Mouse (Mus musculus) hindbrain, embryonic 12.5 days (tissue): ENCODE data around the gene S100a16. TPM values are rescaled to one million over a fixed set of nuclear protein-coding genes. Genes with fewer than 3 reads are reported as not detected.

Experiments used
- ATAC-seq: fragments of 200-750 bp; cut with Nextera tagmentation; 2 replicates; pipeline ENCODE4 v1.8.0; 2017; ENCODE audit warnings: moderate TSS enrichment; ENCODE audit not compliant: low FRiP score
- H3K27ac ChIP-seq: fragments of 300-500 bp; sonication (generic); 2 replicates; pipeline ENCODE4 v1.5.1; 2016; ENCODE audit warnings: mild to moderate bottlenecking
- H3K27me3 ChIP-seq: fragments of 300-500 bp; sonication (generic); 2 replicates; pipeline ENCODE4 v1.6.1; 2016; ENCODE audit warnings: mild to moderate bottlenecking
- H3K36me3 ChIP-seq: fragments of 300-500 bp; sonication (generic); 2 replicates; pipeline ENCODE4 v1.6.1; 2016; ENCODE audit warnings: mild to moderate bottlenecking
- H3K4me1 ChIP-seq: fragments of 300-500 bp; sonication (generic); 2 replicates; pipeline ENCODE4 v1.6.1; 2016
- H3K4me2 ChIP-seq: fragments of 300-500 bp; sonication (generic); replicated peaks from 2 replicates; pipeline ENCODE4 v1.6.1; 2016; ENCODE audit warnings: mild to moderate bottlenecking
- H3K4me3 ChIP-seq: fragments of 300-500 bp; sonication (generic); 2 replicates; pipeline ENCODE4 v1.5.1; 2016; ENCODE audit warnings: mild to moderate bottlenecking
- H3K9ac ChIP-seq: fragments of 300-500 bp; sonication (generic); 2 replicates; pipeline ENCODE4 v1.6.1; 2016; ENCODE audit warnings: mild to moderate bottlenecking, moderate library complexity
- H3K9me3 ChIP-seq: fragments of 300-500 bp; sonication (generic); replicated peaks from 2 replicates; pipeline ENCODE4 v1.6.1; 2016; ENCODE audit warnings: mild to moderate bottlenecking
- WGBS: fragments of 180-500 bp; shearing (Covaris S2); methylation state at CpG from one replicate; pipeline ENCODE4 v1.1.7; 2016; 5-methylcytosine and 5-hydroxymethylcytosine counted together
- polyA plus RNA-seq: library from polyadenylated mRNA; unstranded; fragments of >200 nt; fragmentation: Nextera tagmentation; extraction: Ambion mirVana; gene quantifications from 2 replicates; pipeline ENCODE4 v1.2.1, GENCODE M21; 2016

The S100a16 gene
- polyA plus RNA-seq, 1 experiment from 2014 or later: 40.0 TPM

GRCm38 (mm10) chr3:90526580-90526979 is 10.5 kb upstream of the S100a16 start, which contains the start of gene S100a14:
Gene S100a14, plus strand, starts transcription at chr3:90526856.
- 0 out of 2 replicates have a peak, but pooled peaks cover 4% of the 10 kb centered on the region for H3K27me3 ChIP-seq
- ATAC-seq: no peak
- H3K9ac ChIP-seq: no peak within 1 kb of the TSS
- H3K36me3 ChIP-seq: no peaks in the 10 kb centered on the region
- H3K27ac ChIP-seq: no peak within 1 kb of the TSS
- no peaks in the 10 kb centered on the region for H3K9me3 ChIP-seq
- no peak within 1 kb of the TSS for H3K4me2 ChIP-seq
- no peak within 1 kb of the TSS for H3K4me3 ChIP-seq
- WGBS: 72% methylated on average over 5 of the region's 5 CpGs
- H3K4me1 ChIP-seq: no peaks in the 10 kb centered on the region

GRCm38 (mm10) chr3:90527291-90527873 is 9.7 kb upstream of the S100a16 start:
- no peaks in the 10 kb centered on the region for H3K9me3 ChIP-seq
- ATAC-seq: no peak
- 87% methylated on average over 7 of the region's 7 CpGs for WGBS

GRCm38 (mm10) chr3:90531713-90532112 is 5.3 kb upstream of the S100a16 start:
- Histone ChIP-seq H3K27ac (no peak overlapping the region), H3K27me3 (0 out of 2 replicates have a peak, but pooled peaks cover 1% of the 10 kb centered on the region), H3K9me3 (no peaks in the 10 kb centered on the region), H3K4me1 (no peaks in the 10 kb centered on the region), H3K36me3 (no peaks in the 10 kb centered on the region), H3K4me3 (no peak overlapping the region), H3K9ac (no peak overlapping the region), H3K4me2 (no peak overlapping the region)
- no peak for ATAC-seq
- WGBS: 64% methylated on average over 5 of the region's 5 CpGs

More at GRCm38 (mm10) chr3:90527291-90527873, 9.7 kb upstream of the S100a16 start:
- Histone ChIP-seq H3K36me3 (no peaks in the 10 kb centered on the region), H3K27me3 (0 out of 2 replicates have a peak, but pooled peaks cover 4% of the 10 kb centered on the region), H3K9ac (no peak overlapping the region), H3K4me2 (no peak overlapping the region), H3K27ac (no peak overlapping the region), H3K4me1 (no peaks in the 10 kb centered on the region), H3K4me3 (no peak overlapping the region)

GRCm38 (mm10) chr3:90535446-90535845 is 1.6 kb upstream of the S100a16 start:
- H3K36me3 ChIP-seq: no peaks in the 10 kb centered on the region
- no peak overlapping the region for H3K4me3 ChIP-seq
- H3K4me2 ChIP-seq: no peak overlapping the region
- H3K9ac ChIP-seq: no peak overlapping the region
- 80% methylated on average over 1 of the region's 1 CpGs for WGBS
- no peaks in the 10 kb centered on the region for H3K9me3 ChIP-seq
- no peaks in the 10 kb centered on the region for H3K4me1 ChIP-seq
- no peak overlapping the region for H3K27ac ChIP-seq
- H3K27me3 ChIP-seq: no peaks in the 10 kb centered on the region
- no peak for ATAC-seq

GRCm38 (mm10) chr3:90537905-90538296 is 847 bp downstream of the S100a16 start:
- no peak overlapping the region for H3K9ac ChIP-seq
- H3K9me3 ChIP-seq: no peaks in the 10 kb centered on the region
- no peak overlapping the region for H3K4me3 ChIP-seq
- ATAC-seq: no peak
- H3K27me3 ChIP-seq: no peaks in the 10 kb centered on the region
- no peak overlapping the region for H3K27ac ChIP-seq
- 69% methylated on average over 5 of the region's 5 CpGs for WGBS
- H3K36me3 ChIP-seq: no peaks in the 10 kb centered on the region
- no peak overlapping the region for H3K4me2 ChIP-seq
- H3K4me1 ChIP-seq: peaks cover 16% of the 10 kb centered on the region

DNA sequence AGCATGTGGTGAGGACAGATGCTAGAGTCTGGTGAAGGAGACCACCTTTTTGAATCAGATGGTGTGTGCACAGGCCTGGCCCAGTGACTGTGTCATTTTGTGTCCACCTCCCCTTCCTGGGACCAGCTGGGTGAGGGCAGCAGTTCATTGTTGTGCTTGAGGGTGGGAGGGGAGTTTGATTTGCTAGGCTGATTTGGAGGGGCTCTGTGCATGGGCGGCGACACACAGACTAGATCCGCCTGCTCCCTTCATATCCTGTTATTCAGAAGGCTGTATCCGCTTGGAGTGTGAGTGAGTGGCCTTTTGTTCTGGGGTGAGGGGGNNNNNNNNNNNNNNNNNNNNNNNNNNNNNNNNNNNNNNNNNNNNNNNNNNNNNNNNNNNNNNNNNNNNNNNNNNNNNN is 3.9 kb downstream of the S100a16 start:
- Histone ChIP-seq H3K27ac (peak overlapping the region; percentile 31; the same call in 1 of the 2 replicates), H3K4me1 (peaks cover 16% of the 10 kb centered on the region), H3K9me3 (no peaks in the 10 kb centered on the region), H3K27me3 (no peaks in the 10 kb centered on the region), H3K4me2 (0 out of 2 replicates have a peak overlapping the region, but pooled peaks have one; percentile 16), H3K36me3 (no peaks in the 10 kb centered on the region), H3K4me3 (no peak overlapping the region), H3K9ac (0 out of 2 replicates have a peak overlapping the region, but pooled peaks have one; percentile 10)
- ATAC-seq: peak; percentile 71
- 42% methylated on average over 4 of the region's 4 CpGs for WGBS

- WGBS: 68% methylated on average over 5 of the region's 5 CpGs
- Histone ChIP-seq H3K9ac (no peak overlapping the region), H3K36me3 (no peaks in the 10 kb centered on the region), H3K4me1 (no peaks in the 10 kb centered on the region), H3K4me3 (no peak overlapping the region), H3K9me3 (no peaks in the 10 kb centered on the region), H3K27me3 (no peaks in the 10 kb centered on the region), H3K4me2 (no peak overlapping the region), H3K27ac (no peak overlapping the region)
- no peak for ATAC-seq
Measured at GRCm38 (mm10) chr3:90549676-90550420, 12.8 kb downstream of the S100a16 start.

DNA sequence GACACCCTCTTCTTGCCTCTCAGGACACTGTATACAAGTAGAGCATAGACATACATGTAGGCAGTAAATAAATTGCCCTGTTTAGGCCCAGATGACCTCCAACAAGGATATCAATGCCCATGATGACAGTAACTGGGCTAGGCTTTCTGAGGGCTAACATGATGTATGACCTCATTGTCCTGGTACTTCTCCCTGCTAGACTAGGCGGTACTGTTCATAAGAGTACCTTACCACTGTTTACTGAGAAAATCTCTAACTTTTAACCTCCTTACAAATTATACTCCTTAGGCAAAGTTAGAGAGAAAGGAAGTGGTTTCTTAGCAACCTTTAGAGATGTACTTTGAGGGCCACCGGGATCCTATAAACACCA is 13.4 kb downstream of the S100a16 start:
- Histone ChIP-seq H3K4me2 (no peak overlapping the region), H3K27ac (no peak overlapping the region), H3K9me3 (no peaks in the 10 kb centered on the region), H3K4me3 (no peak overlapping the region), H3K36me3 (no peaks in the 10 kb centered on the region), H3K27me3 (no peaks in the 10 kb centered on the region), H3K9ac (no peak overlapping the region), H3K4me1 (no peaks in the 10 kb centered on the region)
- ATAC-seq: no peak
- WGBS: 87% methylated on average over 2 of the region's 2 CpGs

GRCm38 (mm10) chr3:90552231-90552630 is 15.2 kb downstream of the S100a16 start:
- Histone ChIP-seq H3K27me3 (no peaks in the 10 kb centered on the region), H3K27ac (no peak overlapping the region), H3K4me2 (no peak overlapping the region), H3K36me3 (no peaks in the 10 kb centered on the region), H3K9ac (no peak overlapping the region), H3K4me3 (no peak overlapping the region), H3K9me3 (no peaks in the 10 kb centered on the region), H3K4me1 (no peaks in the 10 kb centered on the region)
- ATAC-seq: no peak
- 95% methylated on average over 2 of the region's 2 CpGs for WGBS

DNA sequence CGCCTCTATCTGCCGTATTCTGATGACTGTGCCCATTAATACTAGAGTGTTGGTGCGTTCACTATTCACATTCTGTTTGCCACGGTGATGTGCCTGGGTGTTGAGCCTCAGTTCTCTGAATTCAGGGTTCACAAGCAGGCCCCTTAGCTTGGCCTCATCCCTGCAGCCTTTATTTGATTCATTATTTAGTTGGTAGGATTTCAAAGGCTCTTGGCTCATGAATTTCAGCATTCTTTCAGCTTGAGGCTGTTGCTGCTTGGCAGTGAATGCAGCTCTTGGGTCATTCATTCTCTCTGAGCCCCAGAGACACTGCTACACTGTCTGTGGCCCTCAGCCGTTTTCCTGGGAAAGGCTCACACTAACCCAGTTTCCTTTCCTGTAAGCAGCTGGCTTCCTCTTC is 18.9 kb downstream of the S100a16 start:
- Histone ChIP-seq H3K27ac (no peak overlapping the region), H3K4me2 (no peak overlapping the region), H3K9ac (no peak overlapping the region), H3K36me3 (no peaks in the 10 kb centered on the region), H3K4me3 (no peak overlapping the region), H3K9me3 (no peaks in the 10 kb centered on the region), H3K4me1 (no peaks in the 10 kb centered on the region), H3K27me3 (no peaks in the 10 kb centered on the region)
- peak; percentile 73; the same call in 1 of the 2 replicates for ATAC-seq
- WGBS: 50% methylated on average over 5 of the region's 5 CpGs

- Histone ChIP-seq H3K4me3 (no peak within 1 kb of the TSS), H3K9me3 (no peaks in the 10 kb centered on the region), H3K9ac (no peak within 1 kb of the TSS), H3K27me3 (no peaks in the 10 kb centered on the region), H3K27ac (no peak within 1 kb of the TSS), H3K4me2 (no peak within 1 kb of the TSS), H3K4me1 (no peaks in the 10 kb centered on the region), H3K36me3 (no peaks in the 10 kb centered on the region)
- WGBS: 78% methylated on average over 6 of the region's 6 CpGs
- no peak for ATAC-seq
Measured at GRCm38 (mm10) chr3:90560008-90560628, 23.1 kb downstream of the S100a16 start, which contains the start of gene S100a3. Gene S100a3, plus strand, starts transcription at chr3:90560578.

DNA sequence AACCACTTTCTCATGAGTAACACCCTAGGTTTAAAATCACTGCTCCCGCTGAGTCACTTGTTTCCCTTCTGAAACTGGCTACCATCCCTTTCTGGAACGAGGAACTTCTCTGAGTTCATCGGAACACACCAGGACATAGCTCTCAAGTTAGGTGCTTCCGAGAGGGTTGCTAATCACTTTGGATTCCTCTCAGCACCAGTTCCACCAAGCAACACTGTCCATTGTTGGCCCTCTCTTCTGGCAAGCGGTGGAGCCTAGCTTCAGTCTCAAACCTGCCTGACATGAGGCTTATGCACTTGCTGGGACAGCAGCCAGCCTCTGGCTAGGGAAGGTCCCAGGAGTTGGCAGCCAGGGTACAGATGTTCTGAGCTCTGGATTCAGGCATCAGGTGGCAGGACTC is 37.6 kb downstream of the S100a16 start:
- Histone ChIP-seq H3K27ac (no peak overlapping the region), H3K4me2 (no peak overlapping the region), H3K9me3 (no peaks in the 10 kb centered on the region), H3K27me3 (no peaks in the 10 kb centered on the region), H3K4me3 (no peak overlapping the region), H3K9ac (no peak overlapping the region), H3K36me3 (no peaks in the 10 kb centered on the region), H3K4me1 (no peaks in the 10 kb centered on the region)
- no peak for ATAC-seq
- WGBS: 85% methylated on average over 5 of the region's 5 CpGs
